ENCODE assay signal across 9 mouse cellular contexts in the genomic region with DNA sequence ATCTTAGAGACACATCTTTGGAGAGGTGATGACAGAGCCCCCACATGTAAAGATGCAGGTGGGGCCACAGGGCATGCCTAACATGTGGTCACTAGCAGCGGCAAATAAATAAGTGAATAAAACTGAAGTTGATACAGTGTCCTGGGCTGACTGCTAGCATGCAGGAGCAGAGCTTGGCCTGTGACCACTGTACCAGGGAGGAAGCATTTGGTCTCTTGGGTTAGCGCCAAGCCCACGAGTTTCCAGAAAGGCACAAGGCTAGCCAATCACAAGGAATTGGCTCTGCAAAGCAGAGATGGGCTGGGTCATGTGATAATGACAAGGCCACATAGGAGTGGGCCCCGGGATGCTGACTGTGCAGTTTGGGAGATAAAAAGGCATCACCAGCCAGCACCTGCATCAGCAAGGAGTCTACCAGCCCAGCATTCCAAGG. TPM values are rescaled to one million over a fixed set of nuclear protein-coding genes. Genes with fewer than 3 reads are reported as not detected.
DNase-seq lines count a peak whose midpoint lies in the region; ATAC-seq and TF ChIP-seq lines count a peak whose summit lies in the region.
"Had no signal": no experiment of that assay in that cellular context is flagged by ENCODE, and none has a peak within 500 bp of the region (broad histone marks: within the 10 kb centered on the region; RNA-seq: fewer than 3 reads in every experiment).

No protein-coding gene starts in this region.

- peak; percentile 20 for DNase-seq in adrenal gland, adult 2 months
- no peak for DNase-seq in adrenal gland, postnatal 4 days (ENCODE audit: low spot score in 2 of 2)
- DNase-seq in MEL (ENCODE audit: low read depth, low spot score): peak; percentile 85
- DNase-seq in fibroblast of lung, adult 2 months (ENCODE audit: low read depth): peak; percentile 16
- DNase-seq in liver, embryonic 13.5 days: peak; percentile 78
- peak; percentile 72 for DNase-seq in thymus, postnatal 14 days
- no peak for DNase-seq in layer of hippocampus, adult 11-12 months (ENCODE audit: low spot score)
- no peak for DNase-seq in layer of hippocampus, adult 18-20 months (ENCODE audit: low spot score in 2 of 2)

- 46% methylated on average over 4 of the region's 4 CpGs for WGBS in liver, embryonic 13.5 days (ENCODE audit: insufficient replicate concordance)

- H3K4me3 ChIP-seq in MEL (ENCODE audit: control insufficient read depth in 1 of 2, insufficient read depth in 1 of 2, low read depth in 2 of 2, low read length in 2 of 2): 0 out of 4 replicates have a peak overlapping the region, but pooled peaks of 1 of the 2 experiments have one; percentile 1
- H3K4me3 ChIP-seq in liver, embryonic 13.5 days (replicated peaks): no peak overlapping the region
- H3K4me3 ChIP-seq: midbrain, embryonic 12.5 days had no signal

- H3K9me3 ChIP-seq in MEL (replicated peaks; ENCODE audit: insufficient read depth, low read length): no peaks in the 10 kb centered on the region
- H3K9me3 ChIP-seq in liver, embryonic 13.5 days (replicated peaks): no peaks in the 10 kb centered on the region
- H3K9me3 ChIP-seq: midbrain, embryonic 12.5 days had no signal

- no peak for TF ChIP-seq POLR2A in MEL (IDR thresholded peaks at IDR 0.05; ENCODE audit: control insufficient read depth in 1 of 2, insufficient read depth in 1 of 2, low read depth in 1 of 2, low read length in 2 of 2, poor library complexity in 1 of 2)

- no peak for TF ChIP-seq CTCF in MEL (IDR thresholded peaks at IDR 0.05 in 2 of 3, conservative IDR thresholded peaks at IDR 0.05 in 1 of 3; ENCODE audit: control insufficient read depth in 1 of 3, insufficient read depth in 1 of 3, low read depth in 2 of 3, low read length in 3 of 3, poor library complexity in 1 of 3, severe bottlenecking in 1 of 3)

- H3K27ac ChIP-seq in MEL (ENCODE audit: control insufficient read depth, low read depth, low read length): 0 out of 2 replicates have a peak overlapping the region, but pooled peaks have one; percentile 14
- peak overlapping the region; percentile 77 for H3K27ac ChIP-seq in liver, embryonic 13.5 days
- H3K27ac ChIP-seq: midbrain, embryonic 12.5 days had no signal

- TF ChIP-seq RAD21 in MEL (IDR thresholded peaks at IDR 0.05; ENCODE audit: low read depth, low read length): no peak

- ATAC-seq in liver, embryonic 13.5 days (ENCODE audit: low read depth): peak; percentile 95

- H3K27me3 ChIP-seq in MEL (ENCODE audit: control insufficient read depth in 1 of 2, insufficient read depth in 2 of 2, low read length in 2 of 2): no peaks in the 10 kb centered on the region
- no peaks in the 10 kb centered on the region for H3K27me3 ChIP-seq in liver, embryonic 13.5 days
- H3K27me3 ChIP-seq: midbrain, embryonic 12.5 days had no signal

- peak in 1 of 2 experiments; percentile 38; a peak in 1 of 4 replicates for TF ChIP-seq EP300 in MEL (IDR thresholded peaks at IDR 0.05; ENCODE audit: low read depth in 1 of 2, low read length in 2 of 2)

- peaks cover 8 to 19% of the 10 kb centered on the region in 2 experiments for H3K4me1 ChIP-seq in MEL (ENCODE audit: control insufficient read depth in 1 of 2, insufficient read depth in 2 of 2, low read length in 2 of 2)
- peaks cover 39% of the 10 kb centered on the region for H3K4me1 ChIP-seq in liver, embryonic 13.5 days (replicated peaks)
- H3K4me1 ChIP-seq: midbrain, embryonic 12.5 days had no signal

- H3K4me2 ChIP-seq in liver, embryonic 13.5 days: peak overlapping the region; percentile 32; the same call in 1 of the 2 replicates
- H3K4me2 ChIP-seq: midbrain, embryonic 12.5 days had no signal

- 0 out of 2 replicates have a peak overlapping the region, but pooled peaks have one; percentile 6 for H3K9ac ChIP-seq in MEL (ENCODE audit: control insufficient read depth, low read depth, low read length, poor library complexity, severe bottlenecking)
- H3K9ac ChIP-seq in liver, embryonic 13.5 days: no peak overlapping the region
- H3K9ac ChIP-seq: midbrain, embryonic 12.5 days had no signal

- no peaks in the 10 kb centered on the region for H3K79me2 ChIP-seq in MEL (ENCODE audit: control insufficient read depth, insufficient read depth, low read length, poor library complexity)

- H3K36me3 ChIP-seq in MEL (ENCODE audit: control insufficient read depth in 1 of 2, insufficient read depth in 2 of 2, low read length in 2 of 2): peaks cover 0 to 17% of the 10 kb centered on the region in 2 experiments; a peak in 2 of 4 replicates
- no peaks in the 10 kb centered on the region for H3K36me3 ChIP-seq in liver, embryonic 13.5 days
- H3K36me3 ChIP-seq: midbrain, embryonic 12.5 days had no signal

TF ChIP-seq in MEL, 35 proteins besides CTCF, POLR2A, EP300 and RAD21:
- no peak for TF ChIP-seq MEF2A (IDR thresholded peaks at IDR 0.05; ENCODE audit: extremely low read depth, insufficient replicate concordance, low read depth, low read length, poor library complexity, severe bottlenecking)
- TF ChIP-seq GATA1 (IDR thresholded peaks at IDR 0.05; ENCODE audit: low read depth, low read length): peak; percentile 2; the same call in 1 of the 2 replicates
- peak; percentile 87 for TF ChIP-seq USF1 (IDR thresholded peaks at IDR 0.05; ENCODE audit: low read depth, low read length)
- TF ChIP-seq MXI1 (IDR thresholded peaks at IDR 0.05; ENCODE audit: low read depth, low read length): 0 out of 2 replicates have a peak, but pooled peaks have one; percentile 25
- no peak for TF ChIP-seq E2F4 (IDR thresholded peaks at IDR 0.05; ENCODE audit: borderline replicate concordance, low read depth, low read length)
- peak; percentile 95 for TF ChIP-seq MAFK (IDR thresholded peaks at IDR 0.05; ENCODE audit: borderline replicate concordance, low read depth, low read length)
- peak; percentile 46 for TF ChIP-seq ETS1 (IDR thresholded peaks at IDR 0.05; ENCODE audit: low read depth, low read length)
- TF ChIP-seq USF2 (IDR thresholded peaks at IDR 0.05; ENCODE audit: borderline replicate concordance in 1 of 2, insufficient read depth in 1 of 2, low read depth in 1 of 2, low read length in 2 of 2): 0 out of 4 replicates have a peak, but pooled peaks of 1 of the 2 experiments have one; percentile 28

RNA-seq across cellular contexts. Expression of a gene that starts 47.2 kb away (rescaled TPM):
- total RNA-seq in adrenal gland, adult 2 months (2021): 10 to 100 TPM; 28.5 to 40.7 TPM
- polyA plus RNA-seq in adrenal gland, adult 2 months (2012; rRNA removed): 3.2 and 4.2 TPM in 2 replicates
- total RNA-seq in adrenal gland, postnatal 4 days (2021): 10 to 100 TPM; 38.9 to 39.9 TPM
- 84.2 and 94.4 TPM in 2 replicates for total RNA-seq in MEL (2012; rRNA removed)
- 100 to 1,000 TPM in 1 of 2 experiments, 10 to 100 TPM in 1; 68.5 to 179 TPM for polyA plus RNA-seq in MEL (2012; ENCODE audit: insufficient read depth in 1 of 2, insufficient read length in 2 of 2, low read depth in 1 of 2, low replicate concordance in 2 of 2, missing spikeins in 1 of 2)
- polyA plus RNA-seq in liver, embryonic 13.5 days (2015; fragmentation: Nextera tagmentation; extraction: Ambion mirVana): 24.2 and 28.6 TPM in 2 replicates
- 10 to 100 TPM; 37.9 to 38.3 TPM for total RNA-seq in layer of hippocampus, adult 18-20 months (2021)

RNA-seq across cellular contexts. Expression of a gene that starts 47.3 kb away (rescaled TPM):
- total RNA-seq in adrenal gland, adult 2 months (2021): 100 to 1,000 TPM; 128 to 135 TPM
- polyA plus RNA-seq in adrenal gland, adult 2 months (2012; rRNA removed): 5.1 and 7.5 TPM in 2 replicates
- 100 to 1,000 TPM; 314 to 324 TPM for total RNA-seq in adrenal gland, postnatal 4 days (2021)
- 678 and 686 TPM in 2 replicates for total RNA-seq in MEL (2012; rRNA removed)
- 100 to 1,000 TPM in 1 of 2 experiments, not detected in 1; 600 TPM for polyA plus RNA-seq in MEL (2012; ENCODE audit: insufficient read depth in 1 of 2, insufficient read length in 2 of 2, low read depth in 1 of 2, low replicate concordance in 2 of 2, missing spikeins in 1 of 2)
- 678 and 901 TPM in 2 replicates for polyA plus RNA-seq in liver, embryonic 13.5 days (2015; fragmentation: Nextera tagmentation; extraction: Ambion mirVana)
- 100 to 1,000 TPM; 127 to 133 TPM for total RNA-seq in layer of hippocampus, adult 18-20 months (2021)

Comparison
In these comparisons a context has a peak if more than half of its experiments do, and no peak if none do; other contexts are left out.
1. DNase-seq: peak in adrenal gland, adult 2 months (single experiment), MEL (single experiment), fibroblast of lung, adult 2 months (single experiment), liver, embryonic 13.5 days (single experiment) and thymus, postnatal 14 days (single experiment); none in adrenal gland, postnatal 4 days (0 of 2), layer of hippocampus, adult 11-12 months (single experiment) and layer of hippocampus, adult 18-20 months (0 of 2).